Mouse (Mus musculus): ENCODE results near the gene Ripor2. TPM values are rescaled to one million over a fixed set of nuclear protein-coding genes. Genes with fewer than 3 reads are reported as not detected.

Ripor2 gene
- polyA plus RNA-seq, 1 experiment from 2014 or later, result 3.1 TPM

GRCm38 (mm10) chr13:24778706-24779380, 196.9 kb downstream of the Ripor2 start:
- DNase-seq (ENCODE audit: low spot score) (no peak), ATAC-seq (no peak)
- H3K4me2 ChIP-seq (replicated peaks; ENCODE audit: low read depth, low read length), result no peak overlapping the region
- no peaks in the 10 kb centered on the region for H3K9me3 ChIP-seq (ENCODE audit: low read length)
- no peaks in the 10 kb centered on the region for H3K4me1 ChIP-seq (ENCODE audit: insufficient read depth, low read depth, low read length)
- no peaks in the 10 kb centered on the region for H3K27me3 ChIP-seq (replicated peaks; ENCODE audit: insufficient read depth, low read length)
- H3K27ac ChIP-seq (ENCODE audit: low read length), result no peak overlapping the region
- TF ChIP-seq CTCF (IDR thresholded peaks at IDR 0.05) (no peak), EP300 (IDR thresholded peaks at IDR 0.05) (no peak)
- H3K36me3 ChIP-seq (ENCODE audit: insufficient read depth, low read length), result no peaks in the 10 kb centered on the region
- 72% methylated on average over 8 of the region's 8 CpGs for WGBS
- no peak overlapping the region for H3K4me3 ChIP-seq (ENCODE audit: low read depth, low read length)
- H3K9ac ChIP-seq (replicated peaks; ENCODE audit: low read depth), result no peak overlapping the region

DNA sequence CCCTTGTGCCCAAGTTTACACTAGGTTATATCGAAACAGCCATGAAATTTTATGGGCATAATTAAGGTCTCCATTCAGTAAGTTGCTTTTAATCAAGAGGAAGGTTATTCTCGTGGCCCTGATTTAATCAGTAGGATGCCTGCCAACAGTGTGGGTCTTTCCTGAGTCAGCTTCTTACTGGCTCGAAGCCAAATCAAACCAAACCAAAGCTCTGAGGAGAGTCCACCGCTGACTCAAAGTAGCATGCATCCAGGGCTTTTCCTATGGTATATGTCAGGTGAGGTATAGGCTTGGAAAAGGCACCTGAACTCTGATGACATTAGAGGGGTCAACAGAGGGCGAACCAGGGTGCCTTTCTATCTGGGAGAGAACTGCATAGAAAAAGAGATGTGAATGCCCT, 199.9 kb downstream of the Ripor2 start:
- Histone ChIP-seq H3K4me1 (ENCODE audit: insufficient read depth, low read depth, low read length) (no peaks in the 10 kb centered on the region), H3K4me3 (ENCODE audit: low read depth, low read length) (no peak overlapping the region), H3K27ac (ENCODE audit: low read length) (no peak overlapping the region), H3K4me2 (replicated peaks; ENCODE audit: low read depth, low read length) (no peak overlapping the region), H3K27me3 (replicated peaks; ENCODE audit: insufficient read depth, low read length) (no peaks in the 10 kb centered on the region), H3K9me3 (ENCODE audit: low read length) (no peaks in the 10 kb centered on the region), H3K36me3 (ENCODE audit: insufficient read depth, low read length) (no peaks in the 10 kb centered on the region), H3K9ac (replicated peaks; ENCODE audit: low read depth) (no peak overlapping the region)
- TF ChIP-seq EP300 (IDR thresholded peaks at IDR 0.05), result no peak
- TF ChIP-seq CTCF (IDR thresholded peaks at IDR 0.05), result no peak
- WGBS, result 40% methylated on average over 5 of the region's 5 CpGs
- DNase-seq (ENCODE audit: low spot score) (no peak), ATAC-seq (no peak)

Other genes starting within 250 kb of the Ripor2 start
- not detected in 2 replicates for gene Armh2, start 159.0 kb downstream of the Ripor2 start, polyA plus RNA-seq (2015; fragmentation: Nextera tagmentation; extraction: Ambion mirVana)
- 24.1 and 24.7 TPM in 2 replicates for gene Gmnn, start 179.7 kb downstream of the Ripor2 start, polyA plus RNA-seq (2015; fragmentation: Nextera tagmentation; extraction: Ambion mirVana)
- 18.5 and 20.8 TPM in 2 replicates for gene BC005537, start 219.5 kb downstream of the Ripor2 start, polyA plus RNA-seq (2015; fragmentation: Nextera tagmentation; extraction: Ambion mirVana)
- 87.2 and 92.5 TPM in 2 replicates for gene Acot13, start 249.4 kb downstream of the Ripor2 start, polyA plus RNA-seq (2015; fragmentation: Nextera tagmentation; extraction: Ambion mirVana)
- gene Tdp2, start 249.5 kb downstream of the Ripor2 start, polyA plus RNA-seq (2015; fragmentation: Nextera tagmentation; extraction: Ambion mirVana), result 20.8 and 21.2 TPM in 2 replicates